Mouse (Mus musculus): ENCODE measurements around the gene Tex14. TPM values are rescaled to one million over a fixed set of nuclear protein-coding genes. Genes with fewer than 3 reads are reported as not detected.
A peak's percentile ranks its signal among the peaks of the same experiment; 100 is the strongest.

The Tex14 gene
- polyA plus RNA-seq, 1 experiment = 1.1 TPM

GRCm38 (mm10) chr11:87524780-87525179, 119.9 kb downstream of the Tex14 start:
- DNase-seq (ENCODE audit: low read depth) = peak; percentile 13
- TF ChIP-seq CTCF (IDR thresholded peaks at IDR 0.05; ENCODE audit: borderline replicate concordance, extremely low read depth, insufficient read depth, insufficient read length) (no peak), POLR2A (IDR thresholded peaks at IDR 0.05; ENCODE audit: borderline replicate concordance, extremely low read depth, insufficient read depth, insufficient read length, poor library complexity, severe bottlenecking) (no peak)

GRCm38 (mm10) chr11:87527364-87527763, 122.5 kb downstream of the Tex14 start:
- TF ChIP-seq POLR2A (IDR thresholded peaks at IDR 0.05; ENCODE audit: borderline replicate concordance, extremely low read depth, insufficient read depth, insufficient read length, poor library complexity, severe bottlenecking) = no peak
- TF ChIP-seq CTCF (IDR thresholded peaks at IDR 0.05; ENCODE audit: borderline replicate concordance, extremely low read depth, insufficient read depth, insufficient read length) = no peak
- DNase-seq (ENCODE audit: low read depth) = no peak

- DNase-seq (ENCODE audit: low read depth) = no peak
Measured at GRCm38 (mm10) chr11:87527990-87528389, 123.1 kb downstream of the Tex14 start.

GRCm38 (mm10) chr11:87531695-87532094, 126.8 kb downstream of the Tex14 start:
- peak; percentile 30 for DNase-seq (ENCODE audit: low read depth)
- TF ChIP-seq POLR2A (IDR thresholded peaks at IDR 0.05; ENCODE audit: borderline replicate concordance, extremely low read depth, insufficient read depth, insufficient read length, poor library complexity, severe bottlenecking) = no peak
- no peak for TF ChIP-seq CTCF (IDR thresholded peaks at IDR 0.05; ENCODE audit: borderline replicate concordance, extremely low read depth, insufficient read depth, insufficient read length)

More at GRCm38 (mm10) chr11:87527990-87528389, 123.1 kb downstream of the Tex14 start:
- TF ChIP-seq CTCF (IDR thresholded peaks at IDR 0.05; ENCODE audit: borderline replicate concordance, extremely low read depth, insufficient read depth, insufficient read length) (peak; percentile 32; the same call in 1 of the 2 replicates), POLR2A (IDR thresholded peaks at IDR 0.05; ENCODE audit: borderline replicate concordance, extremely low read depth, insufficient read depth, insufficient read length, poor library complexity, severe bottlenecking) (no peak)

- DNase-seq (ENCODE audit: low read depth) = no peak
- TF ChIP-seq POLR2A (IDR thresholded peaks at IDR 0.05; ENCODE audit: borderline replicate concordance, extremely low read depth, insufficient read depth, insufficient read length, poor library complexity, severe bottlenecking) (no peak), CTCF (IDR thresholded peaks at IDR 0.05; ENCODE audit: borderline replicate concordance, extremely low read depth, insufficient read depth, insufficient read length) (no peak)
Measured at GRCm38 (mm10) chr11:87542285-87542684, 137.4 kb downstream of the Tex14 start.

GRCm38 (mm10) chr11:87542906-87543305, 138.0 kb downstream of the Tex14 start:
- TF ChIP-seq POLR2A (IDR thresholded peaks at IDR 0.05; ENCODE audit: borderline replicate concordance, extremely low read depth, insufficient read depth, insufficient read length, poor library complexity, severe bottlenecking) = no peak
- no peak for TF ChIP-seq CTCF (IDR thresholded peaks at IDR 0.05; ENCODE audit: borderline replicate concordance, extremely low read depth, insufficient read depth, insufficient read length)
- DNase-seq (ENCODE audit: low read depth) = peak; percentile 6

- TF ChIP-seq POLR2A (IDR thresholded peaks at IDR 0.05; ENCODE audit: borderline replicate concordance, extremely low read depth, insufficient read depth, insufficient read length, poor library complexity, severe bottlenecking) (no peak), CTCF (IDR thresholded peaks at IDR 0.05; ENCODE audit: borderline replicate concordance, extremely low read depth, insufficient read depth, insufficient read length) (no peak)
- no peak for DNase-seq (ENCODE audit: low read depth)
Measured at GRCm38 (mm10) chr11:87553342-87553741, 148.5 kb downstream of the Tex14 start.

GRCm38 (mm10) chr11:87554386-87554785, 149.5 kb downstream of the Tex14 start:
- peak; percentile 23 for DNase-seq (ENCODE audit: low read depth)
- no peak for TF ChIP-seq POLR2A (IDR thresholded peaks at IDR 0.05; ENCODE audit: borderline replicate concordance, extremely low read depth, insufficient read depth, insufficient read length, poor library complexity, severe bottlenecking)
- TF ChIP-seq CTCF (IDR thresholded peaks at IDR 0.05; ENCODE audit: borderline replicate concordance, extremely low read depth, insufficient read depth, insufficient read length) = no peak

- DNase-seq (ENCODE audit: low read depth) = peak; percentile 18
- TF ChIP-seq CTCF (IDR thresholded peaks at IDR 0.05; ENCODE audit: borderline replicate concordance, extremely low read depth, insufficient read depth, insufficient read length) (no peak), POLR2A (IDR thresholded peaks at IDR 0.05; ENCODE audit: borderline replicate concordance, extremely low read depth, insufficient read depth, insufficient read length, poor library complexity, severe bottlenecking) (no peak)
Measured at GRCm38 (mm10) chr11:87555106-87555703, 150.3 kb downstream of the Tex14 start.

- TF ChIP-seq CTCF (IDR thresholded peaks at IDR 0.05; ENCODE audit: borderline replicate concordance, extremely low read depth, insufficient read depth, insufficient read length) (no peak), POLR2A (IDR thresholded peaks at IDR 0.05; ENCODE audit: borderline replicate concordance, extremely low read depth, insufficient read depth, insufficient read length, poor library complexity, severe bottlenecking) (no peak)
Measured at GRCm38 (mm10) chr11:87561208-87561607, 156.3 kb downstream of the Tex14 start.

GRCm38 (mm10) chr11:87566501-87566900, 161.6 kb downstream of the Tex14 start, which contains the start of gene Gm11492:
Gm11492 (plus strand) TSS chr11:87566653.
- TF ChIP-seq CTCF (IDR thresholded peaks at IDR 0.05; ENCODE audit: borderline replicate concordance, extremely low read depth, insufficient read depth, insufficient read length) (no peak), POLR2A (IDR thresholded peaks at IDR 0.05; ENCODE audit: borderline replicate concordance, extremely low read depth, insufficient read depth, insufficient read length, poor library complexity, severe bottlenecking) (no peak)
- DNase-seq (ENCODE audit: low read depth) = no peak

More at GRCm38 (mm10) chr11:87561208-87561607, 156.3 kb downstream of the Tex14 start:
- no peak for DNase-seq (ENCODE audit: low read depth)
